Mouse (Mus musculus) midbrain, postnatal 0 days (tissue): ENCODE measurements at regions not wholly inside any gene's neighbourhood (a gene's known extent, or its start where the extent isn't known, plus 50 kb on each side); places are given as distances from the start of the nearest gene placed in this dataset.

Experiments used
- ATAC-seq: fragments of 200-750 bp; cut with Nextera tagmentation; 2 replicates; pipeline ENCODE4 v1.8.0; 2017; ENCODE audit warnings: moderate number of reproducible peaks, mild to moderate bottlenecking, moderate TSS enrichment, moderate library complexity; ENCODE audit not compliant: low FRiP score
- DNase-seq: peaks from one replicate; pipeline ENCODE4 v3.0.0-alpha.2; 2015; ENCODE audit warnings: low spot score
- H3K27ac ChIP-seq: fragments of 300-500 bp; sonication (generic); 2 replicates; pipeline ENCODE4 v1.5.1; 2014; ENCODE audit warnings: low read depth, mild to moderate bottlenecking, low read length, mixed read lengths
- H3K27me3 ChIP-seq: fragments of 300-500 bp; sonication (generic); 2 replicates; pipeline ENCODE4 v1.6.1; 2014; ENCODE audit warnings: low read length, control low read depth, mixed read lengths; ENCODE audit not compliant: insufficient read depth
- H3K36me3 ChIP-seq: fragments of 300-500 bp; sonication (generic); 2 replicates; pipeline ENCODE4 v1.6.1; 2014; ENCODE audit warnings: low read length, control low read depth, mixed read lengths; ENCODE audit not compliant: insufficient read depth
- H3K4me1 ChIP-seq: fragments of 300-500 bp; sonication (generic); 2 replicates; pipeline ENCODE4 v1.6.1; 2014; ENCODE audit warnings: mild to moderate bottlenecking, control low read depth, antibody characterized with exemption, low read length, mixed read lengths; ENCODE audit not compliant: insufficient read depth
- H3K4me2 ChIP-seq: fragments of 300-500 bp; sonication (generic); 2 replicates; pipeline ENCODE4 v1.6.1; 2014; ENCODE audit warnings: low read depth, mild to moderate bottlenecking, low read length, mixed read lengths; ENCODE audit not compliant: poor library complexity, severe bottlenecking
- H3K4me3 ChIP-seq: fragments of 300-500 bp; sonication (generic); 2 replicates; pipeline ENCODE4 v1.5.1; 2014; ENCODE audit warnings: low read depth, mild to moderate bottlenecking, low read length, moderate library complexity
- H3K9ac ChIP-seq: fragments of 300-500 bp; sonication (generic); replicated peaks from 2 replicates; pipeline ENCODE4 v1.6.1; 2014; ENCODE audit warnings: mild to moderate bottlenecking, low read length, moderate library complexity, mixed read lengths; ENCODE audit not compliant: poor library complexity, severe bottlenecking
- H3K9me3 ChIP-seq: fragments of 300-500 bp; sonication (generic); 2 replicates; pipeline ENCODE4 v1.6.1; 2016; ENCODE audit warnings: low read length, control low read depth
- CTCF ChIP-seq: IDR thresholded peaks from 2 replicates; pipeline ENCODE4 v1.5.1; 2016; ENCODE audit warnings: antibody characterized with exemption, mild to moderate bottlenecking
- WGBS: fragments of 180-500 bp; shearing (Covaris S2); extraction: QIAGEN DNeasy Blood & Tissue Kit; methylation state at CpG from one replicate; pipeline ENCODE4 v1.1.7; 2014; 5-methylcytosine and 5-hydroxymethylcytosine counted together

GRCm38 (mm10) chr6:51097488-51097887 is 335.0 kb upstream of the Nfe2l3 start:
- ATAC-seq, result no peak
- no peak overlapping the region for H3K27ac ChIP-seq
- no peak overlapping the region for H3K9ac ChIP-seq
- no peaks in the 10 kb centered on the region for H3K27me3 ChIP-seq
- no peaks in the 10 kb centered on the region for H3K9me3 ChIP-seq
- DNase-seq, result no peak
- H3K4me3 ChIP-seq, result no peak overlapping the region
- H3K36me3 ChIP-seq, result no peaks in the 10 kb centered on the region
- WGBS, result 93% methylated on average over 6 of the region's 6 CpGs
- no peak overlapping the region for H3K4me2 ChIP-seq
- H3K4me1 ChIP-seq, result no peaks in the 10 kb centered on the region
- no peak for TF ChIP-seq CTCF

- Histone ChIP-seq H3K4me1 (no peaks in the 10 kb centered on the region), H3K4me3 (no peak overlapping the region), H3K9me3 (no peaks in the 10 kb centered on the region), H3K4me2 (no peak overlapping the region), H3K9ac (no peak overlapping the region), H3K27me3 (no peaks in the 10 kb centered on the region), H3K27ac (no peak overlapping the region), H3K36me3 (no peaks in the 10 kb centered on the region)
- ATAC-seq (no peak), DNase-seq (no peak)
- no peak for TF ChIP-seq CTCF
- 87% methylated on average over 4 of the region's 4 CpGs for WGBS
Observed at GRCm38 (mm10) chr6:51100341-51100740, 332.1 kb upstream of the Nfe2l3 start.

GRCm38 (mm10) chr6:51103236-51103635 is 329.2 kb upstream of the Nfe2l3 start:
- 71% methylated on average over 4 of the region's 4 CpGs for WGBS
- Histone ChIP-seq H3K9ac (no peak overlapping the region), H3K4me1 (no peaks in the 10 kb centered on the region), H3K27me3 (no peaks in the 10 kb centered on the region), H3K4me3 (no peak overlapping the region), H3K9me3 (no peaks in the 10 kb centered on the region), H3K36me3 (no peaks in the 10 kb centered on the region), H3K4me2 (no peak overlapping the region), H3K27ac (no peak overlapping the region)
- DNase-seq (no peak), ATAC-seq (no peak)
- no peak for TF ChIP-seq CTCF

GRCm38 (mm10) chr6:51104336-51104735 is 328.1 kb upstream of the Nfe2l3 start:
- WGBS, result 83% methylated on average over 5 of the region's 5 CpGs
- no peaks in the 10 kb centered on the region for H3K27me3 ChIP-seq
- H3K27ac ChIP-seq, result no peak overlapping the region
- TF ChIP-seq CTCF, result no peak
- ATAC-seq, result no peak
- H3K9ac ChIP-seq, result no peak overlapping the region
- no peak overlapping the region for H3K4me2 ChIP-seq
- H3K4me3 ChIP-seq, result no peak overlapping the region
- DNase-seq, result no peak
- H3K4me1 ChIP-seq, result no peaks in the 10 kb centered on the region
- H3K36me3 ChIP-seq, result no peaks in the 10 kb centered on the region
- no peaks in the 10 kb centered on the region for H3K9me3 ChIP-seq

- no peaks in the 10 kb centered on the region; the same call in 1 of the 2 replicates for H3K9me3 ChIP-seq
- H3K4me2 ChIP-seq, result no peak overlapping the region
- no peak overlapping the region for H3K9ac ChIP-seq
- H3K27ac ChIP-seq, result no peak overlapping the region
- H3K27me3 ChIP-seq, result no peaks in the 10 kb centered on the region
- no peak overlapping the region for H3K4me3 ChIP-seq
- no peaks in the 10 kb centered on the region for H3K36me3 ChIP-seq
- WGBS, result 47% methylated on average over 8 of the region's 8 CpGs
- TF ChIP-seq CTCF, result no peak
- DNase-seq (no peak), ATAC-seq (no peak)
- H3K4me1 ChIP-seq, result no peaks in the 10 kb centered on the region
Observed at GRCm38 (mm10) chr6:51108336-51108956, 324.0 kb upstream of the Nfe2l3 start.

GRCm38 (mm10) chr6:51110596-51110995 is 321.9 kb upstream of the Nfe2l3 start:
- Histone ChIP-seq H3K27me3 (no peaks in the 10 kb centered on the region), H3K9me3 (no peaks in the 10 kb centered on the region; the same call in 1 of the 2 replicates), H3K4me1 (no peaks in the 10 kb centered on the region), H3K4me3 (no peak overlapping the region), H3K9ac (no peak overlapping the region), H3K36me3 (no peaks in the 10 kb centered on the region), H3K4me2 (no peak overlapping the region), H3K27ac (no peak overlapping the region)
- 91% methylated on average over 3 of the region's 3 CpGs for whole genome bisulfite sequencing
- no peak for TF ChIP-seq CTCF
- ATAC-seq (no peak), DNase-seq (no peak)
